Mouse (Mus musculus) urinary bladder, postnatal 25 days (tissue): ENCODE results near the gene Dhx38.

Experiments used
- DNase-seq: peaks from one replicate; pipeline ENCODE4 v3.0.0; 2022; ENCODE audit warnings: low spot score

Dhx38 gene

GRCm38 (mm10) chr8:109544049-109544448 is 21.6 kb downstream of the Dhx38 start:
- no peak for DNase-seq

DNA sequence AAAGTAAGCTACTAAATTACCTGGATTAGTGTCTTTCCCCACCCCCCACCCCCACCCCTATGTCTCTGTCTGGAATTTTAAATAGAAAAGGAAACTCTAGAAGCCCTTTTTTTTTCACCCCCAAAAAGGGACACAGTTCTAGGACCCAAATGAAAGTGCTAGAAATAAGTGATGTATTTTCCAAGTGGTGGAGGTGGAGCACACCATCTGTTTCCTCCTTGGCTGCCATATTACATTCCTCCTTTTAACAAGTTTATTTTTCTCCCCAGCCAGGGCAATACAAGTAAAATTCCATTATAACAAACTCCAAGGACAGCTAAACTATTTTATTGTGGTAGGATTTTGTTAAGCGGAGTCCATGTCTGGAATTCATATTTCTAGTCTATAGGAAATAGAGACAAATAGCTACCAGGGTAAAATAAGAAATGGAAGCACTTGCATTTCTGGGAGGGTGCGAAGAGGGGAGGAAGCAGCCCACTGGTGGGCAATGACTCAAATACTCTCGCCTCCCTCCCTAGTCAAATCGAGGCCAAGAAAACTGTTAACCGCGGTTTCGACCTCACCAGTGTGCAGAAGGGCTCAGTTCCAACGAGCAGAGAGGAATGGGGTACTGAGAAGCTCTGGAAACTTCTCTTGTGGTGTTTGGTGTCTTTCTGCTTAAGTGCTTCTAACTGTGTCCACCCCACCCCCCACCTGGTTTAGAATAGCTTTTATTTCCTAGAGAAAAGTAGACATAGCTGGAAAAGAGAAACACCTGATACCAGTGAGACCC is 22.7 kb downstream of the Dhx38 start:
- DNase-seq, result no peak

- DNase-seq, result no peak
These were observed 23.5 kb downstream of the Dhx38 start for GRCm38 (mm10) chr8:109542165-109542564.

GRCm38 (mm10) chr8:109536703-109537102 is 29.0 kb downstream of the Dhx38 start:
- peak; percentile 70 for DNase-seq

GRCm38 (mm10) chr8:109535140-109535990 is 30.3 kb downstream of the Dhx38 start:
- DNase-seq, result peak; percentile 19

GRCm38 (mm10) chr8:109524008-109524407 is 41.7 kb downstream of the Dhx38 start:
- DNase-seq, result no peak

GRCm38 (mm10) chr8:109505560-109505959 is 60.1 kb downstream of the Dhx38 start:
- DNase-seq, result no peak

DNA sequence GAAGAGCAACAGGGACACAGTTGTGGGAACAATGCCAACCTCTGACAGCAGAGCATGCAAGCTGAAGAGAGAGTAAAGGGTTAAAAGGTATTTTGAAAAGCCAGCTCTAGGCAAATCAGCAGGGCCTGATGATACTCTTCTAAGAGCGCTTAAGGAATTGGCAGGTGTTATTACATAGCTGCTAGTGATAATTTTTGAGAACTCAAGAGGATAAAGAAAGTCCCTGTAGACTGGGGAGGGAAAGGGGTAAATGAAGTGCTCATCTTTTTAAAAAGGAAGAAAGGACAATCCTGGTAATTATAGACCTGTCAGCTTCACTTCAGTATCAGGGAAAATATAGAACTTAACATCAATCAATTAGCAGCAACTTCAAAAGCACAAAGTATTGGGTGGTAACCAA is 62.1 kb downstream of the Dhx38 start:
- DNase-seq, result no peak

- DNase-seq, result no peak
These were observed 66.5 kb downstream of the Dhx38 start for GRCm38 (mm10) chr8:109499009-109499717.
